Mouse (Mus musculus): ENCODE results near the gene Ccs. TPM values are rescaled to one million over a fixed set of nuclear protein-coding genes. Genes with fewer than 3 reads are reported as not detected.

The Ccs gene
- total RNA-seq, 2 experiments from 2014 or later = 36.0 to 36.9 TPM

- DNase-seq = no peak
- intact Hi-C loops (cut with DNase I) = no loop called here
Observed at GRCm38 (mm10) chr19:4793281-4793830, 45.8 kb downstream of the Ccs start.

- DNase-seq = no peak
- intact Hi-C loops (cut with DNase I) = no loop called here
Observed at GRCm38 (mm10) chr19:4786313-4786712, 52.8 kb downstream of the Ccs start.

- intact Hi-C loops (cut with DNase I) = no loop called here
- DNase-seq = no peak
Observed at GRCm38 (mm10) chr19:4785206-4785605, 53.9 kb downstream of the Ccs start.

GRCm38 (mm10) chr19:4782891-4783290, 56.2 kb downstream of the Ccs start:
- intact Hi-C loops (cut with DNase I) = no loop called here

More at GRCm38 (mm10) chr19:4782891-4783290, 56.2 kb downstream of the Ccs start:
- no peak for DNase-seq

Other genes with a start within 250 kb of the Ccs start
- 10 to 100 TPM; 12.6 to 16.0 TPM for gene Lrfn4, start 223.7 kb downstream of the Ccs start, total RNA-seq (2021)
- gene Rce1, start 213.7 kb downstream of the Ccs start, total RNA-seq (2021) = 10 to 100 TPM; 14.9 to 16.2 TPM
- gene Gm960, start 140.7 kb downstream of the Ccs start, total RNA-seq (2021) = not detected
- gene Sptbn2, start 128.2 kb downstream of the Ccs start, total RNA-seq (2021) = under 1 TPM; 0.35 to 0.65 TPM
- 1 to 10 TPM; 6.5 to 6.7 TPM for gene Rbm4b, start 82.8 kb downstream of the Ccs start, total RNA-seq (2021)
- gene Rbm4, start 45.4 kb downstream of the Ccs start, total RNA-seq (2021) = 10 to 100 TPM; 43.1 to 49.2 TPM
- 10 to 100 TPM; 16.8 to 17.8 TPM for gene Gm21992, start 27.7 kb downstream of the Ccs start, total RNA-seq (2021)
- gene Rbm14, start 27.7 kb downstream of the Ccs start, total RNA-seq (2021) = 10 to 100 TPM; 33.8 to 34.6 TPM
- gene Ccdc87, start within 50 bp of the Ccs start, total RNA-seq (2021) = not detected
- 10 to 100 TPM; 54.7 to 56.0 TPM for gene Ctsf, start 15.8 kb upstream of the Ccs start, total RNA-seq (2021)
- under 1 TPM; 0.37 to 0.53 TPM for gene Actn3, start 38.6 kb upstream of the Ccs start, total RNA-seq (2021)
- 1 to 10 TPM; 4.0 to 5.0 TPM for gene Zdhhc24, start 39.3 kb upstream of the Ccs start, total RNA-seq (2021)
- 1 to 10 TPM; 5.1 to 5.3 TPM for gene Bbs1, start 67.3 kb upstream of the Ccs start, total RNA-seq (2021)
- 10 to 100 TPM; 37.4 to 38.2 TPM for gene Dpp3, start 89.0 kb upstream of the Ccs start, total RNA-seq (2021)
- gene Peli3, start 103.8 kb upstream of the Ccs start, total RNA-seq (2021) = under 1 TPM; 0.53 to 0.94 TPM
- gene Mrpl11, start 122.8 kb upstream of the Ccs start, total RNA-seq (2021) = 10 to 100 TPM; 62.0 to 67.0 TPM
- gene Npas4, start 151.0 kb upstream of the Ccs start, total RNA-seq (2021) = under 1 TPM; 0.10 to 0.24 TPM
- 10 to 100 TPM; 21.2 to 23.9 TPM for gene Slc29a2, start 184.5 kb upstream of the Ccs start, total RNA-seq (2021)
- 10 to 100 TPM; 38.3 to 45.5 TPM for gene B4gat1, start 199.5 kb upstream of the Ccs start, total RNA-seq (2021)
- gene AC124502.3, start 199.6 kb upstream of the Ccs start, total RNA-seq (2021) = 1 to 10 TPM; 1.6 to 2.3 TPM
- gene Brms1, start 202.0 kb upstream of the Ccs start, total RNA-seq (2021) = 10 to 100 TPM; 13.5 to 15.6 TPM
- gene Rin1, start 211.1 kb upstream of the Ccs start, total RNA-seq (2021) = 1 to 10 TPM; 2.1 to 2.4 TPM
- gene Cd248, start 228.7 kb upstream of the Ccs start, total RNA-seq (2021) = 10 to 100 TPM; 33.8 to 39.7 TPM
- 1 to 10 TPM; 3.3 to 3.5 TPM for gene Tmem151a, start 246.2 kb upstream of the Ccs start, total RNA-seq (2021)
- 10 to 100 TPM; 72.8 to 78.3 TPM for gene Yif1a, start 249.2 kb upstream of the Ccs start, total RNA-seq (2021)